Mouse (Mus musculus) intestine, embryonic 15.5 days (tissue): ENCODE measurements around the gene Gm28308. TPM values are rescaled to one million over a fixed set of nuclear protein-coding genes. Genes with fewer than 3 reads are reported as not detected.

Experiments used
- ATAC-seq: fragments of 200-750 bp; cut with Nextera tagmentation; 2 replicates; pipeline ENCODE4 v1.8.0; 2017; ENCODE audit warnings: moderate TSS enrichment, moderate library complexity
- H3K27ac ChIP-seq: fragments of 300-500 bp; sonication (generic); 2 replicates; pipeline ENCODE4 v1.5.1; 2015; ENCODE audit warnings: mild to moderate bottlenecking, inconsistent platforms
- H3K27me3 ChIP-seq: fragments of 300-500 bp; sonication (generic); replicated peaks from 2 replicates; pipeline ENCODE4 v1.6.1; 2015; ENCODE audit warnings: inconsistent platforms
- H3K36me3 ChIP-seq: fragments of 300-500 bp; sonication (generic); 2 replicates; pipeline ENCODE4 v1.6.1; 2015; ENCODE audit warnings: inconsistent platforms
- H3K4me1 ChIP-seq: fragments of 300-500 bp; sonication (generic); replicated peaks from 2 replicates; pipeline ENCODE4 v1.6.1; 2015; ENCODE audit warnings: inconsistent platforms
- H3K4me2 ChIP-seq: fragments of 300-500 bp; sonication (generic); replicated peaks from 2 replicates; pipeline ENCODE4 v1.6.1; 2015; ENCODE audit warnings: mild to moderate bottlenecking, inconsistent platforms
- H3K4me3 ChIP-seq: fragments of 300-500 bp; sonication (generic); replicated peaks from 2 replicates; pipeline ENCODE4 v1.5.1; 2015; ENCODE audit warnings: inconsistent platforms
- H3K9ac ChIP-seq: fragments of 300-500 bp; sonication (generic); 2 replicates; pipeline ENCODE4 v1.6.1; 2015; ENCODE audit warnings: inconsistent platforms
- H3K9me3 ChIP-seq: fragments of 300-500 bp; sonication (generic); 2 replicates; pipeline ENCODE4 v1.6.1; 2016; ENCODE audit warnings: inconsistent platforms
- WGBS: fragments of 180-500 bp; shearing (Covaris S2); methylation state at CpG from one replicate; pipeline ENCODE4 v1.1.7; 2015; 5-methylcytosine and 5-hydroxymethylcytosine counted together
- polyA plus RNA-seq: library from polyadenylated mRNA; unstranded; fragments of >200 nt; fragmentation: Nextera tagmentation; extraction: Ambion mirVana; gene quantifications from 2 replicates; pipeline ENCODE4 v1.2.1, GENCODE M21; 2015

The Gm28308 gene
- polyA plus RNA-seq, 1 experiment from 2014 or later = not detected

DNA sequence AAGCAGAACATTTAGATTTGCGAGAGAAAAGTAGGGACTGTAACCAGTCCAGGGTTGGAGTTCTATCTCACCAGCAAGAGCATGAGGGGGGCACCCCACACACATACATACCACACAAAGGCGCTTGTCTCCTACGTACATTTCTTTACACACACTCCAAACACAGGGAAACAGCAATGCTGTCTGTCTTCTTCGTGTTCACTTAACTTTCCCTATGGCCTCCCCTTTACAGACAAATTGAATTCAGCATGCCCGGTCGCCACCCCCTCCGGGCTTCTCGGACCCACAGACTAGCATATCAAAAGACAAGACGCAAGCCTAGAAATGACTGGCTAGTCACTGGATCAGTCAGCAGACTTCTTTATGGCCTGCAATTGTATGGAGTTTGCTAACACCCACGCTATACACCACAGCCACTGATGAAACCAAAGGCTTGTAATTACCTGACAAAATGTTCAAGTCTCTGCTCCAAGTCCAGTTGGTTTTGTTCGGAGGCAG, 32.9 kb downstream of the Gm28308 start:
- Histone ChIP-seq H3K9ac (peak overlapping the region; percentile 69), H3K27ac (peak overlapping the region; percentile 69), H3K9me3 (no peaks in the 10 kb centered on the region), H3K4me3 (peak overlapping the region; percentile 61), H3K4me1 (peaks cover 37% of the 10 kb centered on the region), H3K36me3 (no peaks in the 10 kb centered on the region), H3K4me2 (peak overlapping the region; percentile 75), H3K27me3 (no peaks in the 10 kb centered on the region)
- ATAC-seq = no peak
- WGBS = 39% methylated on average over 11 of the region's 11 CpGs

DNA sequence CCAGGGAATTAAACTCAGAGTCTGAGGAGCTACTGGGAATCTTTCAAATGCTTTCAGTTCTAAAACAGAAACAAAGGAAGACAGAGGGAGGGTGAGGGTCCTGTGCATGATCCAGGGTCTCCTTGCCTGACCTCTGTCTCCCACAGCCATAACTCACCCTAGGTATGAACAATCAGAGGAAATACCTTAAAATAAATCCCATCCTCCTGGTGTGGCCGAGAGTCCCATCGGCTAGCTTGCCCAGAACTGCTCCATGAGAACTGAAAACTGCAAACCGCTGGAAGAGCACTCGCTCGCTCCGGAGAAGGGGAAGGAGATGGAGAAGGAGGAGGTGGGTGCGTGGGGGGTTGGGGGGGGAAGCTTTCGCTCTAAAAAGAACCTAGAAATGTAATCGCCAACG, 33.4 kb downstream of the Gm28308 start:
- peak overlapping the region; percentile 69 for H3K9ac ChIP-seq
- no peak for ATAC-seq
- H3K36me3 ChIP-seq = no peaks in the 10 kb centered on the region
- no peaks in the 10 kb centered on the region for H3K9me3 ChIP-seq
- peak overlapping the region; percentile 69 for H3K27ac ChIP-seq
- peak overlapping the region; percentile 75 for H3K4me2 ChIP-seq
- WGBS = 31% methylated on average over 10 of the region's 10 CpGs
- no peaks in the 10 kb centered on the region for H3K27me3 ChIP-seq
- peaks cover 37% of the 10 kb centered on the region for H3K4me1 ChIP-seq
- H3K4me3 ChIP-seq = peak overlapping the region; percentile 61

DNA sequence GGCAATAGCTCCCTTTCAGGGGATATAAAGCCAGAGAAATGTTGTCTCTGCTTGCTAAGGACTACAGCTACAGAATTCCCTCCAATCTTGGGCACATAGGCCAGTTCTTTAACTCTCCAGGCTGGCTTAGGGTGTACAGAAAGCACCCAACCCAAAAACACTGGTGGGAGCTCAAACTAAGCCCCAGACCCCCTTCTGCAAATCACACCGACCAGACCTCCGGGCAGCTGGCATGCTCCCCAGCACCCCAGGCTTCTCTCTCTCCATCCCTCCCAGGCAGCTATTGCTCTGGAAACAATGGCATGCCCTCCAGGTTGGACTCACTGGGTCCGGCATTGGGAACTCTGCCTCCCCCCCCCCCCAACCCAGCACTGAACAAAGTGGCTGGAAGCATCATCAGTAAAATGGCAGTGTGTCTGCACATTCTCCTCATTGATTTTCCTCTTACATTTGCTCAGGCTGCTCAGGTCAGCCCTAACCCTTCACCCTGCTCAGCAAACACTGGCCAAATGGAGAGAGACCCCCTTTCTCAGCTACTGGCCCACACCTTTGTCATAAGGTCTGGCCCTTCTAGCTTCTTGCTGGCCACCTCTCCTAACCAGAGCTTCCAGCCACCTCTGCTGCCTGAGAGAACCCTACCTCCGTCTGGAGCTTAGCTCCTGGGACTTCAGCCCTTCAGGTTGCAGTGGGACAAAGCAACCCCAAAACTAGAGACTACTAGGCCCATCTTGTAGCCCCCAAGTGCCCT, 34.0 kb downstream of the Gm28308 start:
- H3K9ac ChIP-seq = peak overlapping the region; percentile 69
- H3K27ac ChIP-seq = peak overlapping the region; percentile 69
- H3K4me3 ChIP-seq = peak overlapping the region; percentile 61
- no peaks in the 10 kb centered on the region for H3K9me3 ChIP-seq
- H3K4me2 ChIP-seq = peak overlapping the region; percentile 75
- no peak for ATAC-seq
- no peaks in the 10 kb centered on the region for H3K36me3 ChIP-seq
- 40% methylated on average over 4 of the region's 4 CpGs for WGBS
- H3K4me1 ChIP-seq = peaks cover 31% of the 10 kb centered on the region
- H3K27me3 ChIP-seq = no peaks in the 10 kb centered on the region

DNA sequence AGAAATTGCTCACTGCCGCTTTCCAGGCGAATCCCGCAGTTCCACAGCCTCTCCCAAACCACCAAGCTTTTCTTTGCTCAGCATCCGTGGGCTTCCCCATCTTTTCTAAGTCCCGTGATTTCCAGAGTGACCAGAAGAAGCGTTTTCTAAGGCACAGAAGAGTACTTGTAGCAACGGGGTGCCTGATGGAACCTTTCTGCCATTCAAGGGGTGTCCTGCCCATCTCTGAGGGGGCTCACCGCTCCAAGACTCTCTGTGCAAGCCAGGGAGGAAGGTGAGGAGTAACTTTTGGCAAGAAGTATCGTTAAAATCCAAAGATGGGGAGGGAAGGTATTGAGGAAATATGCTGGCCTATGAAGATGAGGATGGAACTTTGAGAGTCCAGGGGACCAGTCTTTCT, 35.3 kb downstream of the Gm28308 start:
- Histone ChIP-seq H3K4me1 (peaks cover 23% of the 10 kb centered on the region), H3K27me3 (no peaks in the 10 kb centered on the region), H3K36me3 (no peaks in the 10 kb centered on the region), H3K4me2 (peak overlapping the region; percentile 75), H3K4me3 (peak overlapping the region; percentile 61), H3K9ac (peak overlapping the region; percentile 69), H3K27ac (peak overlapping the region; percentile 96), H3K9me3 (no peaks in the 10 kb centered on the region)
- WGBS = 20% methylated on average over 9 of the region's 9 CpGs
- no peak for ATAC-seq

DNA sequence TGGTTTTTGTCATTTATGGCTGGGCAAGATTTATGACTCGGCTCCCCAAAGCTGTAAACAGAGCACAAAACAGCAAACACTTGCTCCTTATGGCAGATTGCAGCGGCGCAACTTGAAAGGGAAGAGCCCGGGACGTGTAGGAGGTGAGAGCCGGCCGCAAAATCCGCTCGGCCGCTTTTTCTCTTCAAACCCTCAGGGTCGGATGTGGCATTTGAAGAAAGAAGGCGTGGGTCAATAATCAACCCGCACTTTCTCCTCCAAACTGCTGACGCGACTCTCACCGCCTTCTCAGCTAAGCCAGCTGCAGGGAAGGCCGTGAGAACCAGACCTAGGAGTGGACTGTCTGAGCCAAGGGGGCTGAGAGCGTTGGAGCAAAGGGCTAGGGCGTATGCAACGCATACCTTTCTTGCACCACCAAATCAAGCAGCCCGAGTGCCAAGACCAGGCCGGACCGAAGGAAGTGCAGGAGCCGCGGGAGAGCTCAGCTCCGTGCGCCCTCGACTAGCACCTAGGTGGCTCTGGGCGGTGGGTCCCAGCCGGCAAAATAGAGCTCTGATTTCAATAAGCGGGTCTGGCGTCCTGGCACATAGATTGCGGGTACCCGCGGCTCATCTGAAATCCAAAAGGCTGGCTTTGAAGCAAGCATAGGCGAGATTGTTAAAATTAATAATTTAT, 35.9 kb downstream of the Gm28308 start, which contains the start of gene 5730596B20Rik:
5730596B20Rik (plus strand) TSS at position 438 of the 675 bp plus-strand sequence.
- WGBS = 4% methylated on average over 36 of the region's 36 CpGs
- Histone ChIP-seq H3K4me1 (peaks cover 29% of the 10 kb centered on the region), H3K9me3 (no peaks in the 10 kb centered on the region), H3K4me2 (peak within 1 kb of the TSS; percentile 75), H3K27me3 (no peaks in the 10 kb centered on the region), H3K4me3 (peak within 1 kb of the TSS; percentile 61), H3K9ac (peak within 1 kb of the TSS; percentile 69), H3K27ac (peak within 1 kb of the TSS; percentile 96), H3K36me3 (no peaks in the 10 kb centered on the region)
- ATAC-seq = no peak

DNA sequence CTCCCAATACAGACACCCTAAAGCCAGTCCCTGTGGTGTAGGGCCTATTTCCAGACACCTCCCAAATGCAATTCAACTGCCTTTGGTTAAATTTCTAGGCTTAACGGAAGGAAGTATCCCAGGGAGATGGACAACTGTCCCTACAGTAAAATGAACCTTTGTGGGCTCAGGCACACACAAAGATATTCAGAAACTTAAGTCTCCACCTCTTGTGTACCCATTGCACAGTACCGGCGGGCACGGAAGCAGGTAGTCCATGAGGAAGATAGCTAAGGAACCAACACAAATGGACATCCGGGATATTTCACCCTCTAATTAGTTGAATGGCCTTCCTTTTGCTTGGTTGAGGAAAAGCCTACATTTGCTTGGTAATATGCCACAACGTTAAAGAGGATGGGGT, 36.7 kb downstream of the Gm28308 start:
- WGBS = 6% methylated on average over 6 of the region's 6 CpGs
- Histone ChIP-seq H3K9me3 (no peaks in the 10 kb centered on the region), H3K9ac (peak overlapping the region; percentile 69), H3K4me2 (peak overlapping the region; percentile 75), H3K4me3 (peak overlapping the region; percentile 61), H3K27me3 (0 out of 2 replicates have a peak, but pooled peaks cover 1% of the 10 kb centered on the region), H3K4me1 (peaks cover 29% of the 10 kb centered on the region), H3K36me3 (no peaks in the 10 kb centered on the region), H3K27ac (peak overlapping the region; percentile 96)
- no peak for ATAC-seq

DNA sequence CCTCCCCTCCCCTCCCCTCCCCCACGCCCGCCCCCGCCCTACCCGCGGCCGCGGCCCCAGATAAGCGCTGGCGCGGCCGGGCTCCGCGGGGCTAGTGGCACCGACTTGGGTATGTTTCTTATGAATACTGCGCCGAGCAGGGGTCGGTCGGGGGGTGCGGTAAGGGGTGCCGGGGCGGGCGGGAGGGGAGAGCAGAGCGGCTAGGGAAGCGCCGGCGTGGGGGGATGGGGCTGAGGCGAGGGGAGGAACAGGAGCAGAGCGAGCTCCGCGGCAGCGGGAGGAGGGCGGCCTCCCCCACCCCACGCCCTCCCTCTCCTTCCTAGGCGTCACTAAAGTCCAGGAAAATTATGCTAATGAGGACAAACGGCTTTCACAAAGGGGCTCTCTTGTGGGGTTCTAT, 37.3 kb downstream of the Gm28308 start:
- Histone ChIP-seq H3K9me3 (no peaks in the 10 kb centered on the region), H3K4me3 (peak overlapping the region; percentile 61), H3K4me2 (peak overlapping the region; percentile 75), H3K27ac (peak overlapping the region; percentile 96), H3K27me3 (0 out of 2 replicates have a peak, but pooled peaks cover 2% of the 10 kb centered on the region), H3K9ac (peak overlapping the region; percentile 69), H3K36me3 (no peaks in the 10 kb centered on the region), H3K4me1 (peaks cover 27% of the 10 kb centered on the region)
- WGBS = 2% methylated on average over 21 of the region's 35 CpGs
- ATAC-seq = peak; percentile 55

DNA sequence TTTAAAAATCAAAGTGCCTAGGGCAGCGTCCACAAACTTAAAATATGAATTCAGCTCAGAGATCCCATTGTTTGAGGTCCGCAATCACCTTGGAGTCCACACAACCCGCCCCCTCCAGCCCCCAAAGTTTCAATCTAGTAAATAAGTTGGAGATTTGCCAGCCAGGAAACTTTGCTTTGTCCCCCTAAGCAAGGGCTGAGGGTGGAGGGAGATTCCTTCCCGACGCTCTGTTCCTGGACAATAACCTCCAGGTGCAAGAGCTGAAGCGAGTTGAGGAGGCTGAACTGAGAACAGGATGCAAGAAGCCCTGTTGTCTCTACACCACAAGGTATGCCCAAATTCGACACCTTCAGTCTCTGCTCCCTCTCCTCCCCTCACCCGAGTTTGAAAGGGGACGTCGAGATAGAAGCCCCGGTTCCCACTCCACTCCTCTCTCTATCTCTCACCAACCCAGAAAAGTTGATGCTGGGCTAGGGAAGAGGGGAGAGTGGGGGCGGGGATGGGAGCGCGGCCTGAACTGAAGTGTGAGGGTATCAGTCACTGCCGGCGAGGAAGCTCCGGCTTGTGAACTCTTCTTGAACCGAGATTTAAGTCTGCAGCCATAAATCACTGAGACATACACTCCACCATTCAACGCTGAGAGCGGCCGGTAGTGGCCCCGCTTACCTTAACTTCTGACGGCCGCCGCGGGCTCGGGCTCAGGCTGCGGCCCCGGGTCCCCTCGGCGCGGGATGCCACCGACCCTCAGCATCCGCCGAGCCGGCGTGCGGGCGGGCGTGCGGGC, 38.0 kb downstream of the Gm28308 start:
- Histone ChIP-seq H3K9ac (peak overlapping the region; percentile 69), H3K4me1 (peaks cover 25% of the 10 kb centered on the region), H3K27me3 (peaks cover 7% of the 10 kb centered on the region; the same call in 1 of the 2 replicates), H3K4me3 (peak overlapping the region; percentile 61), H3K9me3 (no peaks in the 10 kb centered on the region), H3K36me3 (no peaks in the 10 kb centered on the region), H3K4me2 (peak overlapping the region; percentile 75), H3K27ac (peak overlapping the region; percentile 96)
- ATAC-seq = peak; percentile 68
- 3% methylated on average over 41 of the region's 41 CpGs for WGBS

DNA sequence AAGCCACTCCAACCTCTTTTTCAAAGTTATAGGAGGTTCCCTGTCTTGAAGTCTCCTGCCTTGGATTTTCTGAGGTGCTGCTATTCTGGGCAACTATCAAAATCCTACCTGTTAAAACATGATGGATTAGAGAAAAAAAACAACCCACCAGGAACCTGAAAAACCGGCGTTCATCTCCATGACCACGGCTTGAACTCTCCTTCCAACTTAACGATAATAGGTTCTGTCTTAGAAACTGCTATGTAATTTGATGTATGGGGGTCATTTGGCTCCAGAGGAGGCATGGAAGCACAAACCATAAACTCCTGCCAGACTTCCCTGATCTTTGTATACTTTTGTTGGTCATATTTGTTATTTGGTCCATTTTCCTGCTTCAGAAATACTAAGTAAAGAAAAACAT, 39.5 kb downstream of the Gm28308 start:
- Histone ChIP-seq H3K27me3 (peaks cover 14% of the 10 kb centered on the region), H3K9me3 (no peaks in the 10 kb centered on the region), H3K9ac (no peak overlapping the region), H3K4me2 (peak overlapping the region; percentile 75), H3K4me3 (peak overlapping the region; percentile 38), H3K27ac (peak overlapping the region; percentile 92; the same call in 1 of the 2 replicates), H3K36me3 (no peaks in the 10 kb centered on the region), H3K4me1 (peaks cover 25% of the 10 kb centered on the region)
- ATAC-seq = no peak
- WGBS = 9% methylated on average over 4 of the region's 4 CpGs

DNA sequence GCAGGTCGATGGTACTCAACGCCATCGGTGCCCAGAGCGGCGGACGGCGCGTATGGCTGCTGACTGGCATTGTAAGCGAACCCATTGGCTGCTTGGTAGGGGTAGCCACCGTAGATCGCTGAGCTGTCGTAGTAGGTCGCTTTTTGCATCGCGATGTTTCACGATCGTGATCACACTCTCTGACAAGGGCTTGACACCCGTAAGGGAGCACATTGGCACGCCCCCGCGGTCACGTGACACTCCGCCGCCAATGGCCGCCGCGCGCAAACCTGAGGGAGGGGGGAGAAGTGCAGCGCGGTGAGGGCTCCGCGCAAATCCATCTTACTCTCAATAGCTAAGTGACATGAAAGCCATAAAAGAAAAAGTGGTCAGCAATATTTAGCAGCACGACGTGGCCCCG, 40.6 kb downstream of the Gm28308 start:
- peak; percentile 70 for ATAC-seq
- Histone ChIP-seq H3K9me3 (no peaks in the 10 kb centered on the region), H3K4me3 (peak overlapping the region; percentile 38), H3K9ac (peak overlapping the region; percentile 41), H3K36me3 (no peaks in the 10 kb centered on the region), H3K4me1 (peaks cover 25% of the 10 kb centered on the region), H3K4me2 (peak overlapping the region; percentile 75), H3K27me3 (peaks cover 16% of the 10 kb centered on the region), H3K27ac (peak overlapping the region; percentile 92)
- 2% methylated on average over 35 of the region's 35 CpGs for WGBS

DNA sequence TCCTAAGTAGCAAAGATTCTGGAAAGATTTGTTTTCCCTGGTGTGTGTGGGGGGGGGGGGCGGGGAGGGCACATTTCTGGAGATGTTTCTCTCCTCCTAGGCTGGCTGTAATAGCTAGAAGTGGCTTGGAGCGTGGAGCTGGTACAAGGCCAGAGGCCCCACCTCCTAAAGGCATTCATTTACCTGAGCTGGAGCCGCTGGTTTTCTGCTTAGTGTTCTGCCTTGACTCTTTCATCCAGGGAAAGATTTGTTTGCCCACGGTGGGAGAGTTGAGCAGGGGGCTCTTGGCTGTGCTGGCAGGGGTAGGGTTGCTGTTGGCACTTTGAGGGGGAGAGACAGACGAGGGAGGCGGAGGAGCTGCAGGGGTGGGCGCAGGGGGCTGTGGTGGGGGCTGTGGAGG, 41.2 kb downstream of the Gm28308 start:
- Histone ChIP-seq H3K27me3 (peaks cover 16% of the 10 kb centered on the region), H3K27ac (peak overlapping the region; percentile 83), H3K4me1 (peaks cover 25% of the 10 kb centered on the region)

DNA sequence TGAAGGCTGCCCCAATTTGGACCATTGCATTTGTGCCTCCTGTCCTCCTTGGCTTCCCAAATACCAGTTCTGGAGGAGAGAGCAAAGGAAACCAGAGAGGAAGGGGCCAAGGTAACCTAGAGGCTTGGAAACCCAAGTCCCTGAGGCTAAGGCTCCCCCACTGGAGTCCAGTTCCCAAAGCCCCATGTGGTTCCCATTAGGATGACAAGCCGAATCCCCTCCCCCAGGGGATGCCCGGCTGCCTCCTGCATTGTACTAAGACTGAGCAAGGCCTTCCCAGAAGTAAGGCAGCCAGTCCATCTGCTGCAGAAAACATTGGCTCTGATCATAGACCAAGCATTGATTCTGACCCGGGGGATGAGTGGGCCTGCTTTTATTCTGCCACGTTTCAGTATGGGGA, 41.8 kb downstream of the Gm28308 start:
- Histone ChIP-seq H3K36me3 (no peaks in the 10 kb centered on the region), H3K4me2 (peak overlapping the region; percentile 75), H3K4me1 (peaks cover 25% of the 10 kb centered on the region), H3K4me3 (no peak overlapping the region), H3K9ac (no peak overlapping the region), H3K27ac (peak overlapping the region; percentile 83), H3K27me3 (peaks cover 16% of the 10 kb centered on the region), H3K9me3 (no peaks in the 10 kb centered on the region)
- ATAC-seq = no peak
- 31% methylated on average over 4 of the region's 4 CpGs for WGBS

More for the DNA sequence above, 41.2 kb downstream of the Gm28308 start:
- Histone ChIP-seq H3K9me3 (no peaks in the 10 kb centered on the region), H3K36me3 (no peaks in the 10 kb centered on the region), H3K9ac (peak overlapping the region; percentile 41), H3K4me2 (peak overlapping the region; percentile 75), H3K4me3 (peak overlapping the region; percentile 38)
- ATAC-seq = no peak
- 20% methylated on average over 7 of the region's 7 CpGs for WGBS
